Mouse (Mus musculus): ENCODE data around the gene Dst. TPM values are rescaled to one million over a fixed set of nuclear protein-coding genes. Genes with fewer than 3 reads are reported as not detected.
A peak's percentile ranks its signal among the peaks of the same experiment; 100 is the strongest.

Dst gene
- total RNA-seq, 2 experiments from 2014 or later = 317 TPM

- DNase-seq = no peak
- intact Hi-C loops (cut with DNase I) = no loop called here
Observed at GRCm38 (mm10) chr1:34186033-34186432, 278.0 kb downstream of the Dst start.

- intact Hi-C loops (cut with DNase I) = no loop called here
- no peak for DNase-seq
Observed at GRCm38 (mm10) chr1:34187501-34187900, 279.5 kb downstream of the Dst start.

GRCm38 (mm10) chr1:34188721-34189236 lies 280.8 kb downstream of the Dst start:
- no peak for DNase-seq
- intact Hi-C loops (cut with DNase I) = no loop called here

- DNase-seq = no peak
- intact Hi-C loops (cut with DNase I) = no loop called here
Observed at GRCm38 (mm10) chr1:34189318-34189717, 281.3 kb downstream of the Dst start.

GRCm38 (mm10) chr1:34189970-34190369 lies 281.9 kb downstream of the Dst start:
- peak; percentile 64 to 74 for DNase-seq
- intact Hi-C loops (cut with DNase I) = no loop called here

GRCm38 (mm10) chr1:34192174-34192573 lies 284.1 kb downstream of the Dst start:
- no peak for DNase-seq

GRCm38 (mm10) chr1:34200791-34201190 lies 292.8 kb downstream of the Dst start:
- no peak for DNase-seq
- intact Hi-C loops (cut with DNase I) = loop anchor here (5.0 kb wide), 1 partner anchor 212 kb away; no protein-coding TSS in a partner anchor

More at GRCm38 (mm10) chr1:34192174-34192573, 284.1 kb downstream of the Dst start:
- intact Hi-C loops (cut with DNase I) = no loop called here

- intact Hi-C loops (cut with DNase I) = loop anchor here (5.0 kb wide), 1 partner anchor 211 kb away; no protein-coding TSS in a partner anchor
- DNase-seq = no peak
Observed at GRCm38 (mm10) chr1:34201483-34201882, 293.5 kb downstream of the Dst start.

GRCm38 (mm10) chr1:34211704-34212103 lies 303.7 kb downstream of the Dst start:
- intact Hi-C loops (cut with DNase I) = loop anchor here (10.0 kb wide), 1 partner anchor 393 kb away; no protein-coding TSS in a partner anchor
- no peak for DNase-seq

- intact Hi-C loops (cut with DNase I) = loop anchor here (10.0 kb wide), 1 partner anchor 388 kb away; no protein-coding TSS in a partner anchor
- no peak for DNase-seq
Observed at GRCm38 (mm10) chr1:34216456-34216855, 308.4 kb downstream of the Dst start.

GRCm38 (mm10) chr1:34218323-34218722 lies 310.3 kb downstream of the Dst start:
- intact Hi-C loops (cut with DNase I) = loop anchor here (1.0 to 10.0 kb wide), 2 partner anchors 192 to 386 kb away; no protein-coding TSS in a partner anchor
- peak; percentile 82 to 83 for DNase-seq

GRCm38 (mm10) chr1:34218801-34219200 lies 310.8 kb downstream of the Dst start:
- intact Hi-C loops (cut with DNase I) = loop anchor here (1.0 to 10.0 kb wide), 2 partner anchors 192 to 386 kb away; no protein-coding TSS in a partner anchor
- no peak for DNase-seq

GRCm38 (mm10) chr1:34220094-34220601 lies 312.1 kb downstream of the Dst start:
- no peak for DNase-seq
- intact Hi-C loops (cut with DNase I) = no loop called here

- DNase-seq = no peak
- intact Hi-C loops (cut with DNase I) = no loop called here
Observed at GRCm38 (mm10) chr1:34223866-34224265, 315.8 kb downstream of the Dst start.

GRCm38 (mm10) chr1:34227676-34228075 lies 319.7 kb downstream of the Dst start:
- intact Hi-C loops (cut with DNase I) = loop anchor here (5.0 kb wide), 1 partner anchor 40 kb away; no protein-coding TSS in a partner anchor
- peak in 1 of 2 experiments; percentile 42 for DNase-seq

- no peak for DNase-seq
- intact Hi-C loops (cut with DNase I) = no loop called here
Observed at GRCm38 (mm10) chr1:34231041-34231440, 323.0 kb downstream of the Dst start.

- peak; percentile 74 to 78 for DNase-seq
- intact Hi-C loops (cut with DNase I) = no loop called here
Observed at GRCm38 (mm10) chr1:34236254-34236723, 328.3 kb downstream of the Dst start.

- intact Hi-C loops (cut with DNase I) = no loop called here
- no peak for DNase-seq
Observed at GRCm38 (mm10) chr1:34237211-34237610, 329.2 kb downstream of the Dst start.

- intact Hi-C loops (cut with DNase I) = no loop called here
- no peak for DNase-seq
Observed at GRCm38 (mm10) chr1:34237689-34238091, 329.7 kb downstream of the Dst start.

- intact Hi-C loops (cut with DNase I) = no loop called here
- DNase-seq = no peak
Observed at GRCm38 (mm10) chr1:34238231-34238630, 330.2 kb downstream of the Dst start.

- intact Hi-C loops (cut with DNase I) = no loop called here
- no peak for DNase-seq
Observed at GRCm38 (mm10) chr1:34244678-34245077, 336.7 kb downstream of the Dst start.
